Mouse (Mus musculus): ENCODE results near the gene Gm48552. TPM values are rescaled to one million over a fixed set of nuclear protein-coding genes. Genes with fewer than 3 reads are reported as not detected.
A peak's percentile ranks its signal among the peaks of the same experiment; 100 is the strongest.

Gene Gm48552
- polyA plus RNA-seq, 1 experiment from 2014 or later = 3.3 TPM

GRCm38 (mm10) chr10:81393456-81394063 is 4.8 kb downstream of the Gm48552 start:
- peak overlapping the region; percentile 36 for H3K4me2 ChIP-seq
- peak overlapping the region; percentile 15; the same call in 1 of the 2 replicates for H3K4me3 ChIP-seq
- no peaks in the 10 kb centered on the region for H3K27me3 ChIP-seq (replicated peaks)
- peaks cover 23% of the 10 kb centered on the region for H3K4me1 ChIP-seq
- no peaks in the 10 kb centered on the region for H3K9me3 ChIP-seq
- ATAC-seq (replicated peaks) = no peak
- H3K36me3 ChIP-seq (replicated peaks) = no peaks in the 10 kb centered on the region; the same call in 1 of the 2 replicates
- no peak overlapping the region for H3K27ac ChIP-seq
- no peak overlapping the region for H3K9ac ChIP-seq
- 7% methylated on average over 19 of the region's 19 CpGs for WGBS

GRCm38 (mm10) chr10:81395127-81395526 is 6.3 kb downstream of the Gm48552 start:
- no peak overlapping the region for H3K27ac ChIP-seq
- H3K27me3 ChIP-seq (replicated peaks) = no peaks in the 10 kb centered on the region
- no peak overlapping the region for H3K4me2 ChIP-seq
- no peaks in the 10 kb centered on the region for H3K9me3 ChIP-seq
- no peak for ATAC-seq (replicated peaks)
- no peak overlapping the region for H3K4me3 ChIP-seq
- H3K9ac ChIP-seq = no peak overlapping the region
- H3K36me3 ChIP-seq (replicated peaks) = no peaks in the 10 kb centered on the region
- WGBS = 17% methylated on average over 5 of the region's 5 CpGs
- H3K4me1 ChIP-seq = peaks cover 20% of the 10 kb centered on the region

GRCm38 (mm10) chr10:81395865-81396264 is 7.1 kb downstream of the Gm48552 start:
- no peak overlapping the region; the same call in 1 of the 2 replicates for H3K9ac ChIP-seq
- no peak overlapping the region for H3K27ac ChIP-seq
- H3K4me1 ChIP-seq = peaks cover 25% of the 10 kb centered on the region
- 82% methylated on average over 4 of the region's 4 CpGs for WGBS
- no peaks in the 10 kb centered on the region for H3K27me3 ChIP-seq (replicated peaks)
- no peaks in the 10 kb centered on the region for H3K36me3 ChIP-seq (replicated peaks)
- H3K4me3 ChIP-seq = no peak overlapping the region
- no peaks in the 10 kb centered on the region for H3K9me3 ChIP-seq
- H3K4me2 ChIP-seq = no peak overlapping the region
- no peak for ATAC-seq (replicated peaks)

GRCm38 (mm10) chr10:81396749-81397148 is 7.9 kb downstream of the Gm48552 start:
- peak overlapping the region; percentile 3; the same call in 1 of the 2 replicates for H3K27ac ChIP-seq
- H3K27me3 ChIP-seq (replicated peaks) = no peaks in the 10 kb centered on the region
- ATAC-seq (replicated peaks) = no peak
- H3K4me3 ChIP-seq = no peak overlapping the region
- 59% methylated on average over 5 of the region's 5 CpGs for WGBS
- no peaks in the 10 kb centered on the region for H3K36me3 ChIP-seq (replicated peaks)
- peaks cover 33% of the 10 kb centered on the region for H3K4me1 ChIP-seq
- no peaks in the 10 kb centered on the region for H3K9me3 ChIP-seq
- H3K9ac ChIP-seq = no peak overlapping the region
- no peak overlapping the region for H3K4me2 ChIP-seq

GRCm38 (mm10) chr10:81399296-81399695 is 10.5 kb downstream of the Gm48552 start:
- Histone ChIP-seq H3K27ac (no peak overlapping the region), H3K9ac (no peak overlapping the region), H3K27me3 (replicated peaks) (no peaks in the 10 kb centered on the region), H3K4me2 (no peak overlapping the region), H3K4me3 (no peak overlapping the region), H3K36me3 (replicated peaks) (no peaks in the 10 kb centered on the region), H3K9me3 (no peaks in the 10 kb centered on the region), H3K4me1 (peaks cover 44% of the 10 kb centered on the region)
- 71% methylated on average over 5 of the region's 5 CpGs for WGBS
- ATAC-seq (replicated peaks) = no peak

GRCm38 (mm10) chr10:81399798-81400308 is 11.0 kb downstream of the Gm48552 start:
- Histone ChIP-seq H3K4me1 (peaks cover 44% of the 10 kb centered on the region), H3K9ac (no peak overlapping the region), H3K4me2 (no peak overlapping the region), H3K4me3 (no peak overlapping the region), H3K27ac (no peak overlapping the region), H3K9me3 (no peaks in the 10 kb centered on the region), H3K36me3 (replicated peaks) (peaks cover 3% of the 10 kb centered on the region; the same call in 1 of the 2 replicates), H3K27me3 (replicated peaks) (0 out of 2 replicates have a peak, but pooled peaks cover 3% of the 10 kb centered on the region)
- ATAC-seq (replicated peaks) = no peak
- 77% methylated on average over 18 of the region's 18 CpGs for WGBS

- Histone ChIP-seq H3K9me3 (no peaks in the 10 kb centered on the region), H3K27me3 (replicated peaks) (0 out of 2 replicates have a peak, but pooled peaks cover 3% of the 10 kb centered on the region), H3K4me2 (peak overlapping the region; percentile 24), H3K4me3 (no peak overlapping the region), H3K36me3 (replicated peaks) (peaks cover 5% of the 10 kb centered on the region; the same call in 1 of the 2 replicates), H3K27ac (peak overlapping the region; percentile 74), H3K4me1 (peaks cover 44% of the 10 kb centered on the region), H3K9ac (no peak overlapping the region)
- WGBS = 51% methylated on average over 22 of the region's 22 CpGs
- ATAC-seq (replicated peaks) = no peak
Observed at GRCm38 (mm10) chr10:81400371-81401204, 11.8 kb downstream of the Gm48552 start.

GRCm38 (mm10) chr10:81401205-81401520 is 12.4 kb downstream of the Gm48552 start:
- 0 out of 2 replicates have a peak, but pooled peaks have one; percentile 1 for ATAC-seq (replicated peaks)
- H3K9me3 ChIP-seq = no peaks in the 10 kb centered on the region
- no peak overlapping the region for H3K4me3 ChIP-seq
- no peak overlapping the region for H3K9ac ChIP-seq
- peaks cover 9% of the 10 kb centered on the region; the same call in 1 of the 2 replicates for H3K36me3 ChIP-seq (replicated peaks)
- peaks cover 7% of the 10 kb centered on the region; the same call in 1 of the 2 replicates for H3K27me3 ChIP-seq (replicated peaks)
- peak overlapping the region; percentile 74 for H3K27ac ChIP-seq
- peaks cover 40% of the 10 kb centered on the region for H3K4me1 ChIP-seq
- WGBS = 27% methylated on average over 10 of the region's 10 CpGs
- 0 out of 2 replicates have a peak overlapping the region, but pooled peaks have one; percentile 24 for H3K4me2 ChIP-seq

- peak; percentile 59 for ATAC-seq (replicated peaks)
- 6% methylated on average over 18 of the region's 18 CpGs for WGBS
- no peak overlapping the region for H3K9ac ChIP-seq
- peaks cover 9% of the 10 kb centered on the region; the same call in 1 of the 2 replicates for H3K36me3 ChIP-seq (replicated peaks)
- H3K9me3 ChIP-seq = no peaks in the 10 kb centered on the region
- H3K4me1 ChIP-seq = peaks cover 35% of the 10 kb centered on the region
- peak overlapping the region; percentile 24 for H3K4me2 ChIP-seq
- no peak overlapping the region for H3K4me3 ChIP-seq
- H3K27me3 ChIP-seq (replicated peaks) = peaks cover 7% of the 10 kb centered on the region; the same call in 1 of the 2 replicates
- H3K27ac ChIP-seq = peak overlapping the region; percentile 74
Observed at GRCm38 (mm10) chr10:81401521-81402226, 12.9 kb downstream of the Gm48552 start.

- Histone ChIP-seq H3K27ac (peak overlapping the region; percentile 74), H3K9me3 (no peaks in the 10 kb centered on the region), H3K9ac (no peak overlapping the region), H3K4me3 (no peak overlapping the region), H3K36me3 (replicated peaks) (peaks cover 9% of the 10 kb centered on the region; the same call in 1 of the 2 replicates), H3K27me3 (replicated peaks) (peaks cover 7% of the 10 kb centered on the region; the same call in 1 of the 2 replicates), H3K4me2 (peak overlapping the region; percentile 24), H3K4me1 (peaks cover 40% of the 10 kb centered on the region)
- ATAC-seq (replicated peaks) = no peak; the same call in 1 of the 2 replicates
- WGBS = 10% methylated on average over 7 of the region's 7 CpGs
Observed at GRCm38 (mm10) chr10:81402227-81402765, 13.5 kb downstream of the Gm48552 start.

- Histone ChIP-seq H3K9ac (no peak overlapping the region), H3K9me3 (no peaks in the 10 kb centered on the region), H3K36me3 (replicated peaks) (peaks cover 9% of the 10 kb centered on the region; the same call in 1 of the 2 replicates), H3K27ac (peak overlapping the region; percentile 74), H3K4me2 (no peak overlapping the region), H3K4me3 (no peak overlapping the region), H3K27me3 (replicated peaks) (peaks cover 16% of the 10 kb centered on the region), H3K4me1 (peaks cover 48% of the 10 kb centered on the region)
- 38% methylated on average over 10 of the region's 10 CpGs for WGBS
- ATAC-seq (replicated peaks) = no peak; the same call in 1 of the 2 replicates
Observed at GRCm38 (mm10) chr10:81403511-81403910, 14.7 kb downstream of the Gm48552 start.
